Comparison of ENCODE assay signal across 8 mouse cellular contexts in genomic region chr15:77150000-77150399, GRCm38 (mm10).
A peak's percentile ranks its signal among the peaks of the same experiment; 100 is the strongest.
DNase-seq lines count a peak whose midpoint lies in the region; ATAC-seq and TF ChIP-seq lines count a peak whose summit lies in the region.

No protein-coding gene starts in this region.

- no peak for TF ChIP-seq CTCF in kidney, adult 2 months (conservative IDR thresholded peaks at IDR 0.05; ENCODE audit: insufficient read depth, insufficient read length, low read depth, low read length)
- TF ChIP-seq CTCF in embryonic fibroblast, embryonic 13.5 days (IDR thresholded peaks at IDR 0.05; ENCODE audit: borderline replicate concordance, insufficient read depth, low read length), result no peak

- H3K9me3 ChIP-seq in limb, embryonic 10.5 days (replicated peaks), result no peaks in the 10 kb centered on the region

- no peaks in the 10 kb centered on the region for H3K36me3 ChIP-seq in kidney, adult 2 months (ENCODE audit: control insufficient read depth, insufficient read depth, low read length)
- H3K36me3 ChIP-seq in limb, embryonic 10.5 days, result peaks cover 5% of the 10 kb centered on the region; the same call in 1 of the 2 replicates
- H3K36me3 ChIP-seq in myocyte (ENCODE audit: control insufficient read depth, insufficient read depth), result peaks cover 42% of the 10 kb centered on the region

- no peak for ATAC-seq in granulocyte monocyte progenitor cell, adult 5-6 weeks (replicated peaks; ENCODE audit: poor library complexity, severe bottlenecking)

- H3K4me1 ChIP-seq in kidney, adult 2 months (ENCODE audit: control insufficient read depth, insufficient read depth, low read length), result peaks cover 2% of the 10 kb centered on the region; the same call in 1 of the 2 replicates
- H3K4me1 ChIP-seq in embryonic fibroblast, embryonic 13.5 days (ENCODE audit: control insufficient read depth, insufficient read depth, low read length), result peaks cover 25% of the 10 kb centered on the region
- H3K4me1 ChIP-seq in limb, embryonic 10.5 days, result peaks cover 58% of the 10 kb centered on the region

- H3K4me3 ChIP-seq in kidney, adult 2 months (ENCODE audit: insufficient read depth, low read depth, low read length), result no peak overlapping the region
- H3K4me3 ChIP-seq in embryonic fibroblast, embryonic 13.5 days (ENCODE audit: insufficient read depth, low read length), result peak overlapping the region; percentile 67
- H3K4me3 ChIP-seq in limb, embryonic 10.5 days, result peak overlapping the region; percentile 21; the same call in 1 of the 2 replicates
- H3K4me3 ChIP-seq in myocyte, result peak overlapping the region; percentile 69

- WGBS in kidney, adult 2 months, result 41% methylated on average over 3 of the region's 3 CpGs
- 73% methylated on average over 3 of the region's 3 CpGs for WGBS in limb, embryonic 10.5 days

- DNase-seq in kidney, postnatal 10 days, result peak; percentile 45
- no peak for DNase-seq in kidney, adult 2 months
- DNase-seq in limb, embryonic 10.5 days (ENCODE audit: low spot score), result no peak
- DNase-seq in thymus, adult 18-20 months, result no peak
- no peak for DNase-seq in adrenal gland, postnatal 25 days

- H3ac ChIP-seq in myocyte (ENCODE audit: control insufficient read depth, insufficient read length), result peak overlapping the region; percentile 24

- no peak for TF ChIP-seq POLR2A in kidney, adult 2 months (IDR thresholded peaks at IDR 0.05; ENCODE audit: low read depth, low read length)
- TF ChIP-seq POLR2A in embryonic fibroblast, embryonic 13.5 days (IDR thresholded peaks at IDR 0.05; ENCODE audit: low read depth, low read length), result no peak
- no peak for TF ChIP-seq POLR2A in myocyte (IDR thresholded peaks at IDR 0.05; ENCODE audit: insufficient read length, low read depth)

- no peaks in the 10 kb centered on the region for H3K27me3 ChIP-seq in kidney, adult 2 months (replicated peaks; ENCODE audit: control insufficient read depth, insufficient read depth, low read length)
- no peaks in the 10 kb centered on the region for H3K27me3 ChIP-seq in limb, embryonic 10.5 days (ENCODE audit: low read depth, poor library complexity, severe bottlenecking)
- H3K27me3 ChIP-seq in myocyte (ENCODE audit: control insufficient read depth, insufficient read depth, insufficient read length), result no peaks in the 10 kb centered on the region

- H3K79me2 ChIP-seq in myocyte (ENCODE audit: control insufficient read depth, insufficient read depth), result peaks cover 97% of the 10 kb centered on the region

- peak overlapping the region; percentile 71 for H3K4me2 ChIP-seq in myocyte (ENCODE audit: low read depth)

- no peak overlapping the region for H3K27ac ChIP-seq in kidney, adult 2 months (ENCODE audit: insufficient read depth, low read depth, low read length)
- H3K27ac ChIP-seq in embryonic fibroblast, embryonic 13.5 days (ENCODE audit: insufficient read depth, low read length), result peak overlapping the region; percentile 100
- peak overlapping the region; percentile 26 for H3K27ac ChIP-seq in limb, embryonic 10.5 days

TF ChIP-seq in myocyte, 11 proteins besides CTCF, POLR2A, EP300 and RAD21:
- TF ChIP-seq E2F4 (IDR thresholded peaks at IDR 0.05; ENCODE audit: insufficient read depth), result no peak
- no peak for TF ChIP-seq REST (IDR thresholded peaks at IDR 0.05; ENCODE audit: insufficient read depth, insufficient read length)
- TF ChIP-seq SRF (IDR thresholded peaks at IDR 0.05; ENCODE audit: control insufficient read depth, insufficient read length, low read depth), result no peak
- TF ChIP-seq MAX (IDR thresholded peaks at IDR 0.05; ENCODE audit: low read depth), result no peak
- no peak for TF ChIP-seq MYOG (IDR thresholded peaks at IDR 0.05; ENCODE audit: control insufficient read depth in 1 of 3, insufficient read depth in 1 of 3, insufficient read length in 2 of 3, low read depth in 2 of 3)
- TF ChIP-seq TCF3 (IDR thresholded peaks at IDR 0.05; ENCODE audit: insufficient read length, low read depth), result no peak
- no peak for TF ChIP-seq MYOD1 (IDR thresholded peaks at IDR 0.05; ENCODE audit: control insufficient read depth in 1 of 3, insufficient read length in 2 of 3, low read depth in 2 of 3)
- TF ChIP-seq USF1 (IDR thresholded peaks at IDR 0.05; ENCODE audit: low read depth), result no peak
- no peak for TF ChIP-seq POLR2AphosphoS2 (IDR thresholded peaks at IDR 0.05; ENCODE audit: insufficient read length, low read depth)
- no peak for TF ChIP-seq TCF12 (IDR thresholded peaks at IDR 0.05; ENCODE audit: insufficient read depth, poor library complexity, severe bottlenecking)
- TF ChIP-seq CEBPB (IDR thresholded peaks at IDR 0.05; ENCODE audit: insufficient read depth, poor library complexity, severe bottlenecking), result no peak
